Mouse (Mus musculus) forebrain, embryonic 15.5 days (tissue): ENCODE results near the gene Cntnap2. TPM values are rescaled to one million over a fixed set of nuclear protein-coding genes. Genes with fewer than 3 reads are reported as not detected.

Experiments
- ATAC-seq: fragments of 200-750 bp; cut with Nextera tagmentation; replicated peaks from 2 replicates; pipeline ENCODE4 v1.8.0; 2017; ENCODE audit warnings: mild to moderate bottlenecking, moderate TSS enrichment, moderate library complexity
- H3K27ac ChIP-seq: fragments of 300-500 bp; sonication (generic); replicated peaks from 2 replicates; pipeline ENCODE4 v1.5.1; 2015; ENCODE audit warnings: mild to moderate bottlenecking, inconsistent platforms
- H3K27me3 ChIP-seq: fragments of 300-500 bp; sonication (generic); 2 replicates; pipeline ENCODE4 v1.6.1; 2015; ENCODE audit warnings: inconsistent platforms
- H3K36me3 ChIP-seq: fragments of 300-500 bp; sonication (generic); 2 replicates; pipeline ENCODE4 v1.6.1; 2015; ENCODE audit warnings: mild to moderate bottlenecking, inconsistent platforms
- H3K4me1 ChIP-seq: fragments of 300-500 bp; sonication (generic); 2 replicates; pipeline ENCODE4 v1.6.1; 2015; ENCODE audit warnings: inconsistent platforms
- H3K4me2 ChIP-seq: fragments of 300-500 bp; sonication (generic); replicated peaks from 2 replicates; pipeline ENCODE4 v1.6.1; 2015; ENCODE audit warnings: mild to moderate bottlenecking, inconsistent platforms
- H3K4me3 ChIP-seq: fragments of 300-500 bp; sonication (generic); 2 replicates; pipeline ENCODE4 v1.5.1; 2015; ENCODE audit warnings: mild to moderate bottlenecking, inconsistent platforms
- H3K9ac ChIP-seq: fragments of 300-500 bp; sonication (generic); replicated peaks from 2 replicates; pipeline ENCODE4 v1.6.1; 2015; ENCODE audit warnings: mild to moderate bottlenecking, inconsistent platforms
- H3K9me3 ChIP-seq: fragments of 300-500 bp; sonication (generic); 2 replicates; pipeline ENCODE4 v1.6.1; 2016; ENCODE audit warnings: inconsistent platforms
- WGBS: fragments of 180-500 bp; shearing (Covaris S2); methylation state at CpG from one replicate; pipeline ENCODE4 v1.1.7; 2015; ENCODE audit warnings: mixed read lengths; 5-methylcytosine and 5-hydroxymethylcytosine counted together
- polyA plus RNA-seq: library from polyadenylated mRNA; unstranded; fragments of >200 nt; fragmentation: Nextera tagmentation; extraction: Ambion mirVana; gene quantifications from 2 replicates; pipeline ENCODE4 v1.2.1, GENCODE M21; 2015

Cntnap2 gene
- polyA plus RNA-seq, 1 experiment from 2014 or later = 67.0 TPM

DNA sequence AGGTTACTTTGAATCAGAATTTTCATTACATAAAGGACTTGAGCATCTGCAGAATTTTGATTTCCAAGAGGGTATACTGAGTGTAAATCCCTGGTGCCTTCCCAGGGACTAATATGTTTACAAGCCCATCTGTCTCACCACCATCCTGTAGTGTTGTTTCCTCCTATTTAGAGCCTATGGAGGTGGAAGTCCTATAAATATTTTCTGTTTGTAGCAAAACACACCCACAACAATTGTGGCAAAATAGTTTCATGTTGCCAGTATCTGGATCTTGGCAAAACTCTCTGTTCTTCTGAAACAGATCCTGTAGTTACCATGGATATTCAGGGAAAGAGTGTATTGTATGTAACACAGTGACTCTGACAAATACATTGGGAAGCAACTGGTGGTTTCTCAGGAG lies 641.1 kb downstream of the Cntnap2 start:
- no peak overlapping the region for H3K27ac ChIP-seq
- no peak for ATAC-seq

DNA sequence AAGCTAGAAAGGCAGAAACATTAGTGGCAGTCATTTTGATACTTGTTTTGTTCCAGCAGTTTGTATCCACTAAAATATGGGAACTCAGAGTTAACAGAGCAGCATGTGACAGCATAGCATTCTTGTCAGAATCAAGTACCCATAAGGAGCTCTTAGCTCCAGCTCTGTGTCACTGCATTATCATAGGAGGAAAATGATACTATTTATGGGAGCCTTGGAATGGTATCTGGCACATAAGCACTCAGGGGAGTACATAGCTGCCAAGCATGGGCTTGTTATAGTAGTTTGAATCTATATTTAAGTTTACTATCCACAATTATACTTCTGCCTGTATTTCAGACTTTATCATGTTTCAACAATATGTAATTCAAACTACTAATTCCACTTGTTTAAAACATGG lies 732.5 kb downstream of the Cntnap2 start:
- no peaks in the 10 kb centered on the region for H3K27me3 ChIP-seq

More for the DNA sequence above, 641.1 kb downstream of the Cntnap2 start:
- H3K27me3 ChIP-seq = no peaks in the 10 kb centered on the region
- no peaks in the 10 kb centered on the region for H3K9me3 ChIP-seq
- H3K9ac ChIP-seq = no peak overlapping the region
- H3K4me3 ChIP-seq = no peak overlapping the region
- no peaks in the 10 kb centered on the region for H3K4me1 ChIP-seq
- no peak overlapping the region for H3K4me2 ChIP-seq
- no peaks in the 10 kb centered on the region for H3K36me3 ChIP-seq

DNA sequence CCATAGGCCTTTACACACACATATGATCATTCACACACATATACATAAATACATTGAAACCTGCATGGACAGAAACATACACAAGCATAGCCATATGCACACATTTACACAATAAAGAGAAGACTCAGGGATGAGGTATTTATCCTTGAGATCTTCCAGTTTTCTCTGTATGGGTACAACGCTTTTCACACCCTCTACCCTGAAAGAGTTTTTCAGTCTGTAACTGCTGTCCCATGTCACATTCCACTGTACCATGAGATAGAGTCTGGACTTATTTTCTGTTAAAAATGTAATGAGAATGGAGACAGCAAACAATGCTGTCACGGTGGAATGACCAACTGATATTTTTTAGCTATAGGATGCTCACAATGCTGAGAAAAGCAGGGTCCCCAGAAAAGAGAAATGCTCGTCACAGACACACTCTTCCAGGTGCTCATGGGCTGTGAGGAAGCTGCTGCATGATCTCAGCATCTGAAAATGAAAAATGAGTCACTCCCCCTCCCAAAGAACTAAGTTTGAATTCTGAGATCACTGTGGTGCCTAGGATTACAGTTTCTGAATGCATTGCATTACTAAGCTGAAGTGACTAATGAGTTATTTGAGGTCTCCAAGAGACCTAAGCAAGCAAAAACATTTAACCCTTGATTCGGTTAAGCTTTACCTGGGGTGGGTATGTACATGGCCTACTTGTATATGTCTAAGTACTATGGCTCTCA lies 782.6 kb downstream of the Cntnap2 start:
- 83% methylated on average over 4 of the region's 4 CpGs for WGBS
- H3K27me3 ChIP-seq = no peaks in the 10 kb centered on the region
- ATAC-seq = no peak
- no peaks in the 10 kb centered on the region for H3K36me3 ChIP-seq
- H3K4me3 ChIP-seq = no peak overlapping the region
- H3K27ac ChIP-seq = no peak overlapping the region
- no peaks in the 10 kb centered on the region for H3K4me1 ChIP-seq
- H3K9me3 ChIP-seq = no peaks in the 10 kb centered on the region
- no peak overlapping the region for H3K9ac ChIP-seq
- H3K4me2 ChIP-seq = no peak overlapping the region

More for the DNA sequence above, 732.5 kb downstream of the Cntnap2 start:
- Histone ChIP-seq H3K9me3 (no peaks in the 10 kb centered on the region), H3K9ac (no peak overlapping the region), H3K4me2 (no peak overlapping the region), H3K4me3 (no peak overlapping the region), H3K36me3 (no peaks in the 10 kb centered on the region), H3K27ac (no peak overlapping the region), H3K4me1 (no peaks in the 10 kb centered on the region)
- no peak for ATAC-seq

DNA sequence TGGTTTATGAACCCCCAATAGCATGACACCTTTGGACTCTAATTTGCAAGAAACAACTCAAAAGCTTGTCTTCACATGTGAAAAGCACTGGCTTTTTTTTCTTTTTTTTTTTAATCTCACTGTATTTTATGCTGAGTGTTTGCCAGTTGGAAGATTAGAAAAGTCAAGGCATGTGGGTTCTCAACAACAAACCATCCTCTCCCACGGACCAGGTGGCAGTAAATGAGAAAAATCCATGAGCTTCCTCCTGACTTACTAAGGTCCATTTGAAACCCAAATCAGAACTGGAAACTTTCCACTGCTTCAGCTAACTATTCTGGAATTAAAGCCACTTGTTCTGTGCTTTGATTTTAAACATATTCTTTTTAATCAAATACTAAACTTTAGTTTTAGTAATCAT lies 784.6 kb downstream of the Cntnap2 start:
- Histone ChIP-seq H3K27me3 (no peaks in the 10 kb centered on the region), H3K4me3 (no peak overlapping the region), H3K4me1 (no peaks in the 10 kb centered on the region), H3K36me3 (no peaks in the 10 kb centered on the region), H3K9me3 (no peaks in the 10 kb centered on the region), H3K4me2 (no peak overlapping the region), H3K27ac (no peak overlapping the region), H3K9ac (no peak overlapping the region)
- ATAC-seq = no peak
- WGBS = 74% methylated on average over 1 of the region's 1 CpGs

DNA sequence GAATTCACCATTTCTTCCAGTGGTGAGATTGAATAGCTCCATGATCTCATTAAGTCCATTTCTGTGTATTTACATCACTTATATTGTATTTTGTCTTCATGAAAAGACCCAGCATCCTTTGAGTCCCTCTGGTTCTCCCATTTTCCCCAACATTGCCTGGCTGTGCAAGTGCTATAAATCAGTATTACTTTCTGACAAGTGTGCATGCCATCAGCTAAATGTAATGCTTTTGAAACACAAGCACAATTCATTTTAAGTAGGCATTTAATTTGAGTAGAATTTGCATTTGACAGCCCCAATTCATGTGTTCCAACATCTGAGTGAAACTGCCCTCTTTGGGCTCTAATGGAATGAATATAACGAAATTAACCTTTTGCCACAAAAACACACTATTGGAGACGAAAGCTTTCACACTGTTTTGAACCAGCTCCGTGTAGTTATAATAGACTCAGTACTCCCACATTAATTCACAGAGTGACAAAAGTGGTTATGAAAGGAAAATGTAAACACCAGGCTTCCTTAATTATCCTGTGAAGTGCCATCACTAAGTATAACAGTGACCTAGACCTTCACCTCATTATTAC lies 812.3 kb downstream of the Cntnap2 start:
- Histone ChIP-seq H3K4me3 (no peak overlapping the region), H3K36me3 (no peaks in the 10 kb centered on the region), H3K4me2 (no peak overlapping the region), H3K9ac (no peak overlapping the region), H3K27me3 (no peaks in the 10 kb centered on the region), H3K9me3 (no peaks in the 10 kb centered on the region), H3K27ac (no peak overlapping the region), H3K4me1 (no peaks in the 10 kb centered on the region)
- peak; percentile 68 for ATAC-seq
- 14% methylated on average over 3 of the region's 3 CpGs for WGBS

DNA sequence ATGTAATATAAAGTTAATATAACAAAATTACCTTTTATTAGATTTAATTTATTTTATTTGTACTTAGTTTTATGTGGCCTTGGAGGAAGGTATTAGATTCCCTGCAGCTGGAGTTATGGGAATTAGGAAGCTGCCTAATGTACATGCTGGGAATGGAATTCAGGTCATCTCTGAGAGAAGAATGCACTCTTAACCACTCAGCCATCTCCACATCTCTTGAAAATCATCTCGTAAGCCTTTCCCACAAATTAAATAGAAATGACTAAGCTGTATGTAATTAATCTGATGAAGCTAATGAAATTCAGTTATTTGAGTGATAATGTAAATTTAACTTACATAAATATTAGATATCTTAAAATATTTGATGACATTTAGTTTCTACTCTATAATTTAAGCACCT lies 826.3 kb downstream of the Cntnap2 start:
- no peak for ATAC-seq
- Histone ChIP-seq H3K9me3 (no peaks in the 10 kb centered on the region), H3K27me3 (no peaks in the 10 kb centered on the region), H3K4me1 (no peaks in the 10 kb centered on the region), H3K9ac (no peak overlapping the region), H3K36me3 (no peaks in the 10 kb centered on the region), H3K27ac (no peak overlapping the region), H3K4me3 (no peak overlapping the region), H3K4me2 (no peak overlapping the region)
- 62% methylated on average over 1 of the region's 1 CpGs for WGBS

DNA sequence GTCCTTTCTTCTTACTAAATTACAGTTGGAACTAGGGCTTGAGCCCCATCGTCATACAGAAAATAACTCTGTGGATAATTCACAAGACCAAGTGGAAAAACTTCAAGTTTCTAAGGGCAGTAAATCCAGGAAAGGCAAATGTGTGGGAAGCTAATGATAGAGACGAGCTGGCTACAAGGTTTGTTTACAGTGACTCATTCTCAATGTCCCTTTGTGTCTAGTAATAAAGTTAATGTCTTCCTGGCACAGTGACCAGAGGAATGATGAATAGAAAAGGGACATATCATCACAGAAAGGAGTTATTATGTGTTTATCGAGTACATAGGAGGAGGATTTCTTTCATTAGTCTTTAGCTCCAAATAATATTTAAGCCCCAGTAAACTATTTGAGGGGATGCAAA lies 828.7 kb downstream of the Cntnap2 start:
- no peaks in the 10 kb centered on the region for H3K36me3 ChIP-seq
- no peaks in the 10 kb centered on the region for H3K4me1 ChIP-seq
- no peaks in the 10 kb centered on the region for H3K9me3 ChIP-seq
- no peak overlapping the region for H3K27ac ChIP-seq
- H3K4me3 ChIP-seq = no peak overlapping the region
- ATAC-seq = no peak
- 69% methylated on average over 3 of the region's 3 CpGs for WGBS
- no peak overlapping the region for H3K9ac ChIP-seq
- no peak overlapping the region for H3K4me2 ChIP-seq
- no peaks in the 10 kb centered on the region for H3K27me3 ChIP-seq

DNA sequence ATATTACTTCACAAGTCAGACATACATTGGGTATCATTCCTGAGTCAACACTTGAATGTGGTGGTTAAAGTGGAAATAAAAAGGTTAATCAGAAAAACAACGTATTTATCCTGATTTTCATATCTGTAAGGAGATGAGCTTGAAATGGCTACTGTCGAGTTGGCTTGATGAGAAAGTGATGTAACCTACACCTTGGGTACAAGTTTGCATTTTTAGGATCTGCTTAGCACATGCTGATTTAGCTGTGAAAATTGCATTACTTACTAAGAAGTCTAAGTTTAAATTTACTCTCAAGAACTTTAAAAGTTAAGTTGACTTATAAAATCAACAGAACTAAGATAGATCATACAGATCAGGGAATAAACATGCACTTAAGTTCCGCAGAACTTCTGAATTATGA lies 879.1 kb downstream of the Cntnap2 start:
- H3K9ac ChIP-seq = no peak overlapping the region
- H3K4me2 ChIP-seq = no peak overlapping the region
- no peaks in the 10 kb centered on the region for H3K36me3 ChIP-seq
- H3K4me1 ChIP-seq = no peaks in the 10 kb centered on the region; the same call in 1 of the 2 replicates
- no peaks in the 10 kb centered on the region for H3K9me3 ChIP-seq
- 80% methylated on average over 3 of the region's 3 CpGs for WGBS
- no peaks in the 10 kb centered on the region for H3K27me3 ChIP-seq
- H3K4me3 ChIP-seq = no peak overlapping the region
- no peak overlapping the region for H3K27ac ChIP-seq
- ATAC-seq = no peak

DNA sequence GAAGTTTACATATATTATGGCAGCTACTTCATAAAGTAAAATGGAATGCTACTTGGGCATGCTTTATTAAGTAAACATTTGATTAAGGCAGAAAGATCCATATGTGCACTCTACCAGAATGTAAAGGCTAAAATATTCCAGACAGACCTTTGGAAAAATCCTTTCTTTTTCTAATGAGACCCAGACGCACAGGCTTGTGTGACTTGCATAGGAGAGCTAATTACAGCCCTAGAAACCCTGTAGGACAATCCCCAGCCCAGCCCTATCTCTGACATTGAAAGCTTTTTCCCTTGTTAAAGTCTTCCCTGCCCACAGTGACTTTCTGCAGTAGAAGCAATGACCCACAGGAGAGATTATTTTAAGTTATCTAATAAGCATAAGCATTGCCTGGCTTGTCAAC lies 879.6 kb downstream of the Cntnap2 start:
- Histone ChIP-seq H3K27me3 (no peaks in the 10 kb centered on the region), H3K27ac (no peak overlapping the region), H3K36me3 (no peaks in the 10 kb centered on the region), H3K4me1 (no peaks in the 10 kb centered on the region; the same call in 1 of the 2 replicates), H3K4me3 (no peak overlapping the region), H3K9ac (no peak overlapping the region), H3K9me3 (no peaks in the 10 kb centered on the region), H3K4me2 (no peak overlapping the region)
- ATAC-seq = no peak
- WGBS = 18% methylated on average over 1 of the region's 1 CpGs

DNA sequence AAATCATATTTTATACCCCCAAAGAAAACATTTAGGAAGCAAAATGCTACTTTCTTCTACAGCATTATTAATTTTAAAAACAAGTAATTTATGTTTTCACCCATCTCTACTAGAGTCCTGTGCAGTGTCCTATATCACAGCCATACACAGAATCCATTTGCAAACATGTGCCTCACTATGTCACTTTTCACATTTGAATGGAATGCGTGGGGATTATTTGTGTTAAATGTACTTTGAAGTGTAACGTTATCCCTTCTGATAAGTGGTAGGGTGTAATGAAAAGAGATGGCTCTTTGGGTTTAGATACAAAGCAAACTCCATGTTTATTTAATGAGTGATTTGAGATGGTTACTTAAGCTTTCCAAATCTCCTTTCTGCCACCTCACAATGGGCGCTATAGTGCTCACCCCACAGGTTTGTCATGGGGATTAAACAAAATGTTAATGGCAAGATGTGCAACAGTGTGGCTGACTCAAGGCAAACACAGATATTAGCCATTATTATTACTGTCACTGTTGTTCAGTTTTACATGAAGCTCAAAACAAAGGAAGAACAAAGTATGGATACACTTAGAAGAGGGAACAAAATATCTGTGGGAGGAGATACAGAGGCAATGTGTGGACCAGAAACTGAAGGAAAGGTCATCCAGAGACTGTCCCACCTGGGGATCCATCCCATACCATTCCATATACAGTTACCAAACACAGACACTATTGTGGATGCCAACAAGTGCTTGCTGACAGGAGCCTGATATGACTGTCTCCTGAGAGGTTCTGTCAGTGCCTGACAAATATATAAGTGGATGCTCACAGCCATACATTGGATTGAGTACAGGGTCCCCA lies 886.2 kb downstream of the Cntnap2 start:
- no peaks in the 10 kb centered on the region for H3K27me3 ChIP-seq
- H3K4me3 ChIP-seq = no peak overlapping the region
- 59% methylated on average over 3 of the region's 3 CpGs for WGBS
- ATAC-seq = no peak
- H3K4me1 ChIP-seq = no peaks in the 10 kb centered on the region
- H3K27ac ChIP-seq = no peak overlapping the region
- no peaks in the 10 kb centered on the region for H3K36me3 ChIP-seq
- no peaks in the 10 kb centered on the region for H3K9me3 ChIP-seq
- H3K9ac ChIP-seq = no peak overlapping the region
- H3K4me2 ChIP-seq = no peak overlapping the region

DNA sequence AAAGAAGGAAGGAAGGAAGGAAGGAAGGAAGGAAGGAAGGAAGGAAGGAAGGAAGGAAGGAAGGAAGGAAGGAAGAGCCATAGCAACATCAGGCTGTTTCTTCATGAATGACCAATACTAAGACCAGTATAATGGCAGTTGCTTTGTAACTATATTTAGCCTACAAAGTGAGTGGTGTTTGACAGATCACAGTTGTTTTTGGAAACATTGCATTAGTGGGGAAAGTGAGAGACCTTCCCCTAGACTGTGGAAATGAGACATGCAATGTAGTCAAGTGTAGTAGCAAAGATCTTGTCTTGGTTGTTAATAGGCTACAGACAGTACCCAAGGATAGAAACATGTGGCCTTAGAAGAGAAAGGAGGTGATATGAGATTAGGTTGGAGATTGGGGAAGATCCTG lies 895.6 kb downstream of the Cntnap2 start:
- no peak overlapping the region for H3K4me2 ChIP-seq
- no peaks in the 10 kb centered on the region for H3K4me1 ChIP-seq
- H3K9me3 ChIP-seq = no peaks in the 10 kb centered on the region
- H3K27ac ChIP-seq = no peak overlapping the region
- H3K36me3 ChIP-seq = no peaks in the 10 kb centered on the region
- H3K4me3 ChIP-seq = no peak overlapping the region
- no peak for ATAC-seq
- no peaks in the 10 kb centered on the region for H3K27me3 ChIP-seq
- no peak overlapping the region for H3K9ac ChIP-seq

DNA sequence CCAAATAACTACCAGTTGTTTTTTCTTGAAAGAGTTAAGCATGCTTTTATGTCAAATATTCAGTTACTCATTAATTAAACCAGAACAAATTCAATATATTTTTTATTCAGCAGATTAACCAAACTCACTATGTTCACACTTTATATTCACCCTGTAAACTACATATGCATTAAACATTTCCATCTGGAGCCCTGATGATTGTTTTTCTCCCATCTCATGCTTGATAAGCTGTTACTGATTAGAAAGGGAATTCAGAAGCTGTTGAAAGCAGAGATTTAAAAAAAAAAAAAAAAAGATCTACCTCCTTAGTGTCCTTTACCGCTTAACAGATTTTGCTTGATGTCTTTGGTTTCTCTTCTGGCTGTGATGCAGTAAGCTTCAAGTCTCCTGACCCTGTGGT lies 905.3 kb downstream of the Cntnap2 start:
- no peaks in the 10 kb centered on the region for H3K27me3 ChIP-seq
- H3K4me1 ChIP-seq = no peaks in the 10 kb centered on the region
- no peak overlapping the region for H3K4me3 ChIP-seq
- H3K4me2 ChIP-seq = no peak overlapping the region
- WGBS = 47% methylated on average over 1 of the region's 1 CpGs
- no peak overlapping the region for H3K27ac ChIP-seq
- H3K9ac ChIP-seq = no peak overlapping the region
- no peaks in the 10 kb centered on the region for H3K36me3 ChIP-seq
- ATAC-seq = peak; percentile 51; the same call in 1 of the 2 replicates
- no peaks in the 10 kb centered on the region for H3K9me3 ChIP-seq
